Comparison of ENCODE assay signal across 21 mouse cellular contexts in genomic region chr1:176124441-176124840, GRCm38 (mm10).
"Had no signal": no experiment of that assay in that cellular context is flagged by ENCODE, and none has a peak within 500 bp of the region (broad histone marks: within the 10 kb centered on the region; RNA-seq: fewer than 3 reads in every experiment).

No protein-coding gene starts in this region.

- H3K4me2 ChIP-seq: limb, embryonic 12.5 days; limb, embryonic 15.5 days; liver, embryonic 11.5 days; lung, embryonic 14.5 days; midbrain, embryonic 12.5 days; midbrain, embryonic 15.5 days; neural tube, embryonic 12.5 days; neural tube, embryonic 15.5 days had no signal

- DNase-seq: kidney, postnatal 4 days; left cerebral cortex, postnatal 4 days; liver, postnatal 0 days; right cerebral cortex, adult 18-20 months; right cerebral cortex, postnatal 14 days; right cerebral cortex, postnatal 4 days; thymus, adult 2 months; thymus, postnatal 14 days; thymus, postnatal 4 days had no signal

- H3K9ac ChIP-seq: limb, embryonic 12.5 days; limb, embryonic 15.5 days; liver, embryonic 14.5 days; liver, postnatal 0 days; lung, embryonic 14.5 days; midbrain, embryonic 12.5 days; midbrain, embryonic 15.5 days; neural tube, embryonic 12.5 days; neural tube, embryonic 15.5 days had no signal

- H3K4me1 ChIP-seq: limb, embryonic 12.5 days; limb, embryonic 15.5 days; midbrain, embryonic 12.5 days; midbrain, embryonic 15.5 days; neural tube, embryonic 12.5 days; neural tube, embryonic 15.5 days had no signal

- ATAC-seq: liver, postnatal 0 days; lung, postnatal 0 days; midbrain, embryonic 15.5 days had no signal

- H3K9me3 ChIP-seq: limb, embryonic 12.5 days; limb, embryonic 15.5 days; midbrain, embryonic 12.5 days; midbrain, embryonic 15.5 days; neural tube, embryonic 12.5 days; neural tube, embryonic 15.5 days had no signal

- H3K4me3 ChIP-seq: limb, embryonic 12.5 days; limb, embryonic 15.5 days; midbrain, embryonic 12.5 days; midbrain, embryonic 15.5 days; neural tube, embryonic 12.5 days; neural tube, embryonic 15.5 days had no signal

- H3K36me3 ChIP-seq: limb, embryonic 12.5 days; limb, embryonic 15.5 days; midbrain, embryonic 12.5 days; midbrain, embryonic 15.5 days; neural tube, embryonic 12.5 days; neural tube, embryonic 15.5 days had no signal

- H3K27ac ChIP-seq: limb, embryonic 12.5 days; limb, embryonic 15.5 days; liver, embryonic 14.5 days; macrophage; midbrain, embryonic 12.5 days; midbrain, embryonic 15.5 days; neural tube, embryonic 12.5 days; neural tube, embryonic 15.5 days; stomach, postnatal 0 days had no signal

- H3K27me3 ChIP-seq: limb, embryonic 12.5 days; limb, embryonic 15.5 days; midbrain, embryonic 12.5 days; midbrain, embryonic 15.5 days; neural tube, embryonic 12.5 days; neural tube, embryonic 15.5 days had no signal
